ENCODE assay signal across 12 mouse cellular contexts in the genomic region with DNA sequence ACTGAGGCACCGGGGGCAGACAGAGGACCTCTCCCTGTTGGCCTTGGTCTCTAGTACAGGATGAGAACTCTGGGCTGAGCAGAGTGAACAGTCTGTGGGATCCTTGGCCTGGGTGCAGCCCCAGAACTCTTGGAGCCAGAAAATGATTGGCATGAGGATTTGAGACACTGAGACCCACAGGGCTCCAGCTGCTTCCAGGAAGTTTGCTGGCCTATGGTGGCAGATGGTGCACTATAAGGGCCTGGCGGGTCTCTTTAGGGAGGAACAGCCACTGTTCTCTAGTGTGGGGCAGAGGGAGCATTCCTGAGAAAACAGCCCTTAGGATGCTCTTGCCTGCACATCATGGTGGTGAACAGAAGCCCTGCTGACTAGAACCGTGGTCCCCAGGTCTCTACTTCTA.
"Had no signal": no experiment of that assay in that cellular context is flagged by ENCODE, and none has a peak within 500 bp of the region (broad histone marks: within the 10 kb centered on the region; RNA-seq: fewer than 3 reads in every experiment).

No protein-coding gene starts in this region.

- DNase-seq: left cerebral cortex, postnatal 4 days; liver; liver, embryonic 13.5 days; liver, postnatal 0 days; lung, adult 18-20 months; lung, adult 2 months; lung, embryonic 14.5 days; lung, postnatal 10 days; lung, postnatal 14 days; lung, postnatal 36 days; lung, postnatal 4 days; midbrain, embryonic 14.5 days had no signal
